Mouse (Mus musculus): ENCODE results near the gene Atpaf2. TPM values are rescaled to one million over a fixed set of nuclear protein-coding genes. Genes with fewer than 3 reads are reported as not detected.

Atpaf2 gene
- 10 to 100 TPM; 25.5 to 36.5 TPM for total RNA-seq (2023)

GRCm38 (mm10) chr11:60417717-60418472 is at the start of gene Atpaf2:
Gene Atpaf2 (minus strand): TSS chr11:60418457.

GRCm38 (mm10) chr11:60454080-60454744 is 36.0 kb upstream of the Atpaf2 start, which contains the start of gene Drg2:
Gene Drg2 (plus strand): TSS chr11:60454591.

GRCm38 (mm10) chr11:60416963-60417716 is 1.1 kb downstream of the Atpaf2 start, which contains the start of gene Gid4:
Gene Gid4 (plus strand): TSS chr11:60417145.

GRCm38 (mm10) chr11:60352559-60353411 is 65.5 kb downstream of the Atpaf2 start, which contains the start of the genes Tom1l2 and Drc3:
Gene Tom1l2 (minus strand): TSS chr11:60352905.
Gene Drc3 (plus strand): TSS chr11:60353329.

Other genes starting within 250 kb of the Atpaf2 start
- 100 to 1,000 TPM; 123 to 125 TPM for gene Srebf1, start 195.9 kb downstream of the Atpaf2 start, total RNA-seq (2023)
- 10 to 100 TPM; 30.2 to 37.3 TPM for gene Tom1l2, start 65.6 kb downstream of the Atpaf2 start, total RNA-seq (2023)
- gene Drc3, start 65.1 kb downstream of the Atpaf2 start, total RNA-seq (2023) = 1 to 10 TPM in 1 of 2 experiments, not detected in 1; 1.2 TPM
- 10 to 100 TPM; 22.8 TPM for gene Gid4, start 1.3 kb downstream of the Atpaf2 start, total RNA-seq (2023)
- gene Drg2, start 36.1 kb upstream of the Atpaf2 start, total RNA-seq (2023) = 10 to 100 TPM; 66.7 to 73.7 TPM
- 1 to 10 TPM in 1 of 2 experiments, under 1 TPM in 1; 0.83 to 1.0 TPM for gene Myo15, start 50.9 kb upstream of the Atpaf2 start, total RNA-seq (2023)
- gene Alkbh5, start 117.9 kb upstream of the Atpaf2 start, total RNA-seq (2023) = 10 to 100 TPM; 66.8 to 76.7 TPM